Mouse (Mus musculus) C2C12 (cell line): ENCODE measurements around the gene Card14. TPM values are rescaled to one million over a fixed set of nuclear protein-coding genes. Genes with fewer than 3 reads are reported as not detected.

Experiments used
- H3K27me3 ChIP-seq: one replicate; pipeline ENCODE4 v1.6.1; 2011; ENCODE audit not compliant: control insufficient read depth, insufficient read depth, insufficient read length
- H3K36me3 ChIP-seq: one replicate; pipeline ENCODE4 v1.6.1; 2011; ENCODE audit not compliant: control insufficient read depth, insufficient read depth
- H3K4me3 ChIP-seq: one replicate; pipeline ENCODE4 v1.5.1; 2011; ENCODE audit warnings: mild to moderate bottlenecking, control low read depth; ENCODE audit not compliant: poor library complexity, insufficient read depth, severe bottlenecking
- H3K79me2 ChIP-seq: one replicate; pipeline ENCODE4 v1.6.1; 2011; ENCODE audit not compliant: control insufficient read depth, insufficient read depth
- H3K79me3 ChIP-seq: one replicate; pipeline ENCODE4 v1.6.1; 2011; ENCODE audit warnings: low read depth, control low read depth
- H3ac ChIP-seq: one replicate; pipeline ENCODE3; 2011; ENCODE audit warnings: low read depth; ENCODE audit not compliant: control insufficient read depth, insufficient read length
- CEBPB ChIP-seq: IDR thresholded peaks from one replicate; pipeline ENCODE4 v1.6.1; 2011; ENCODE audit warnings: low read depth, mild to moderate bottlenecking, control low read depth, moderate library complexity
- CTCF ChIP-seq: IDR thresholded peaks from one replicate; pipeline ENCODE4 v1.5.1; 2011; ENCODE audit not compliant: control insufficient read depth, insufficient read depth, insufficient read length
- FOSL1 ChIP-seq: IDR thresholded peaks from one replicate; pipeline ENCODE4 v1.8.0; 2011; ENCODE audit warnings: mild to moderate bottlenecking, low read length; ENCODE audit not compliant: poor library complexity, insufficient read depth, severe bottlenecking
- MAX ChIP-seq: IDR thresholded peaks from one replicate; pipeline ENCODE4 v1.6.1; 2011; ENCODE audit warnings: mild to moderate bottlenecking, control low read depth
- MYOD1 ChIP-seq: IDR thresholded peaks from one replicate; pipeline ENCODE4 v1.6.1; 2011; ENCODE audit warnings: low read depth; ENCODE audit not compliant: control insufficient read depth, insufficient read length
- MYOG ChIP-seq: IDR thresholded peaks from one replicate; pipeline ENCODE4 v1.6.1; 2011; ENCODE audit not compliant: control insufficient read depth, insufficient read length; ENCODE audit errors: extremely low read depth
- USF1 ChIP-seq: IDR thresholded peaks from one replicate; pipeline ENCODE4 v1.6.1; 2011; ENCODE audit warnings: low read depth, mild to moderate bottlenecking, control low read depth, moderate library complexity
- long read RNA-seq, 2 experiments: library from polyadenylated mRNA; unstranded; transcript quantifications; one replicate each; pipeline ENCODE4 v2.0.0; 2019 to 2020
- polyA plus RNA-seq: library from polyadenylated mRNA; unstranded; fragments of >200 nt; fragmentation: generic; extraction: Trizol; gene quantifications from one replicate; pipeline ENCODE4 v1.2.1, GENCODE M21; 2012; ENCODE audit warnings: missing spikeins

Gene Card14
- polyA plus RNA-seq, result not detected
- long read RNA-seq, experiment 1, partial matches to known transcripts, result 1 of 1 reads
- long read RNA-seq, experiment 1, other reads (novel, unspliced or antisense), result 0 of 1 reads
- long read RNA-seq, experiment 2, partial matches to known transcripts, result 3 of 5 reads
- long read RNA-seq, experiment 2, other reads (novel, unspliced or antisense), result 2 of 5 reads

- no peak within 1 kb of the TSS for H3ac ChIP-seq
- H3K4me3 ChIP-seq, result no peak within 1 kb of the TSS
- H3K36me3 ChIP-seq, result no peaks in the 10 kb centered on the region
- H3K27me3 ChIP-seq, result peaks cover 53% of the 10 kb centered on the region
- no peaks in the 10 kb centered on the region for H3K79me3 ChIP-seq
- TF ChIP-seq USF1 (no peak), CTCF (no peak), MYOG (no peak), CEBPB (no peak), MAX (no peak), FOSL1 (no peak), MYOD1 (no peak)
- no peaks in the 10 kb centered on the region for H3K79me2 ChIP-seq
These were observed at the start of gene Card14 for GRCm38 (mm10) chr11:119307658-119307867. TSS of gene Card14 (plus strand) at chr11:119307768.

- Histone ChIP-seq H3ac (no peak overlapping the region), H3K27me3 (peaks cover 37% of the 10 kb centered on the region), H3K79me2 (no peaks in the 10 kb centered on the region), H3K4me3 (peak overlapping the region; percentile 6), H3K36me3 (no peaks in the 10 kb centered on the region), H3K79me3 (no peaks in the 10 kb centered on the region)
- no peak for TF ChIP-seq FOSL1
- TF ChIP-seq USF1, result no peak
- no peak for TF ChIP-seq MYOD1
- TF ChIP-seq MYOG, result no peak
- no peak for TF ChIP-seq MAX
- no peak for TF ChIP-seq CTCF
- no peak for TF ChIP-seq CEBPB
These were observed 49.4 kb upstream of the Card14 start for GRCm38 (mm10) chr11:119258216-119258571.

- no peak overlapping the region for H3ac ChIP-seq
- H3K79me3 ChIP-seq, result no peaks in the 10 kb centered on the region
- H3K79me2 ChIP-seq, result no peaks in the 10 kb centered on the region
- peak overlapping the region; percentile 6 for H3K4me3 ChIP-seq
- no peaks in the 10 kb centered on the region for H3K36me3 ChIP-seq
- TF ChIP-seq USF1 (peak; percentile 96), MAX (peak; percentile 7), CTCF (no peak)
- peaks cover 38% of the 10 kb centered on the region for H3K27me3 ChIP-seq
These were observed 48.8 kb upstream of the Card14 start for GRCm38 (mm10) chr11:119258572-119259322.

GRCm38 (mm10) chr11:119259977-119260376, 47.6 kb upstream of the Card14 start:
- Histone ChIP-seq H3K79me3 (no peaks in the 10 kb centered on the region), H3K27me3 (peaks cover 37% of the 10 kb centered on the region), H3K36me3 (no peaks in the 10 kb centered on the region), H3ac (no peak overlapping the region), H3K79me2 (no peaks in the 10 kb centered on the region), H3K4me3 (no peak overlapping the region)
- TF ChIP-seq CTCF (no peak), FOSL1 (no peak), MAX (no peak), MYOG (no peak), MYOD1 (no peak), CEBPB (no peak), USF1 (no peak)

- no peaks in the 10 kb centered on the region for H3K79me2 ChIP-seq
- H3ac ChIP-seq, result no peak overlapping the region
- H3K79me3 ChIP-seq, result no peaks in the 10 kb centered on the region
- TF ChIP-seq MYOG (no peak), USF1 (no peak), MYOD1 (no peak), CTCF (no peak), FOSL1 (no peak), MAX (no peak), CEBPB (no peak)
- H3K27me3 ChIP-seq, result peaks cover 32% of the 10 kb centered on the region
- no peaks in the 10 kb centered on the region for H3K36me3 ChIP-seq
- no peak overlapping the region for H3K4me3 ChIP-seq
These were observed 43.2 kb upstream of the Card14 start for GRCm38 (mm10) chr11:119264413-119264812.

GRCm38 (mm10) chr11:119265811-119266210, 41.8 kb upstream of the Card14 start:
- Histone ChIP-seq H3K4me3 (no peak overlapping the region), H3K79me2 (no peaks in the 10 kb centered on the region), H3ac (no peak overlapping the region), H3K79me3 (no peaks in the 10 kb centered on the region), H3K36me3 (no peaks in the 10 kb centered on the region), H3K27me3 (peaks cover 21% of the 10 kb centered on the region)
- no peak for TF ChIP-seq CTCF
